Comparison of ENCODE assay signal across 9 mouse cellular contexts in genomic region chr11:89381782-89382633, GRCm38 (mm10).
A peak's percentile ranks its signal among the peaks of the same experiment; 100 is the strongest.
DNase-seq lines count a peak whose midpoint lies in the region; ATAC-seq lines count a peak whose summit lies in the region.
"Had no signal": no experiment of that assay in that cellular context is flagged by ENCODE, and none has a peak within 500 bp of the region (broad histone marks: within the 10 kb centered on the region; RNA-seq: fewer than 3 reads in every experiment).

No protein-coding gene starts in this region.

- H3K27me3 ChIP-seq in heart, embryonic 13.5 days (replicated peaks): no peaks in the 10 kb centered on the region
- no peaks in the 10 kb centered on the region for H3K27me3 ChIP-seq in forebrain, embryonic 11.5 days (ENCODE audit: control insufficient read depth, insufficient read depth, low read length)
- H3K27me3 ChIP-seq in neural tube, embryonic 14.5 days (ENCODE audit: control insufficient read depth, insufficient read depth, low read length): no peaks in the 10 kb centered on the region

- H3K4me3 ChIP-seq in heart, embryonic 13.5 days: no peak overlapping the region
- H3K4me3 ChIP-seq in forebrain, embryonic 11.5 days (ENCODE audit: low read depth, low read length): no peak overlapping the region
- H3K4me3 ChIP-seq in neural tube, embryonic 14.5 days (ENCODE audit: low read depth, low read length): no peak overlapping the region
- H3K4me3 ChIP-seq: left cerebral cortex, adult 2 months had no signal

- DNase-seq in heart, adult 18-20 months: no peak
- peak; percentile 71 for DNase-seq in forebrain, embryonic 11.5 days (ENCODE audit: low spot score)
- peak; percentile 8 to 38 for DNase-seq in layer of hippocampus, adult 8-10 months (ENCODE audit: low spot score in 2 of 2)
- DNase-seq in spleen, postnatal 36 days (ENCODE audit: low spot score in 2 of 2): no peak
- DNase-seq in kidney, adult 18-20 months: no peak
- DNase-seq in gastrocnemius, postnatal 36 days: no peak

- H3K27ac ChIP-seq in heart, embryonic 13.5 days (replicated peaks): peak overlapping the region; percentile 90
- H3K27ac ChIP-seq in forebrain, embryonic 11.5 days (ENCODE audit: low read depth, low read length): peak overlapping the region; percentile 51
- H3K27ac ChIP-seq in neural tube, embryonic 14.5 days (ENCODE audit: low read depth, low read length): 0 out of 2 replicates have a peak overlapping the region, but pooled peaks have one; percentile 34
- H3K27ac ChIP-seq: left cerebral cortex, adult 2 months had no signal

- peak overlapping the region; percentile 43 for H3K4me2 ChIP-seq in heart, embryonic 13.5 days
- H3K4me2 ChIP-seq in forebrain, embryonic 11.5 days (ENCODE audit: low read depth, low read length, severe bottlenecking): peak overlapping the region; percentile 9; the same call in 1 of the 2 replicates
- H3K4me2 ChIP-seq in neural tube, embryonic 14.5 days (ENCODE audit: low read depth, low read length): no peak overlapping the region

- H3K36me3 ChIP-seq in heart, embryonic 13.5 days: no peaks in the 10 kb centered on the region
- H3K36me3 ChIP-seq in forebrain, embryonic 11.5 days (ENCODE audit: control insufficient read depth, insufficient read depth, low read length): no peaks in the 10 kb centered on the region
- no peaks in the 10 kb centered on the region for H3K36me3 ChIP-seq in neural tube, embryonic 14.5 days (ENCODE audit: control insufficient read depth, insufficient read depth, low read length)

- H3K9ac ChIP-seq in heart, embryonic 13.5 days: peak overlapping the region; percentile 58
- H3K9ac ChIP-seq in forebrain, embryonic 11.5 days (ENCODE audit: low read length): no peak overlapping the region
- no peak overlapping the region for H3K9ac ChIP-seq in neural tube, embryonic 14.5 days (replicated peaks; ENCODE audit: low read depth, low read length)

- H3K4me1 ChIP-seq in heart, embryonic 13.5 days: peaks cover 37% of the 10 kb centered on the region
- H3K4me1 ChIP-seq in forebrain, embryonic 11.5 days (replicated peaks; ENCODE audit: control insufficient read depth, insufficient read depth, low read length): peaks cover 8% of the 10 kb centered on the region; the same call in 1 of the 2 replicates
- H3K4me1 ChIP-seq in neural tube, embryonic 14.5 days (ENCODE audit: control insufficient read depth, insufficient read depth, low read length): no peaks in the 10 kb centered on the region

- peak; percentile 69; the same call in 1 of the 2 replicates for ATAC-seq in heart, embryonic 13.5 days (ENCODE audit: extremely low read depth, insufficient number of reproducible peaks, low FRiP score, low TSS enrichment)
- ATAC-seq in forebrain, embryonic 11.5 days (replicated peaks; ENCODE audit: low FRiP score): peak; percentile 84
- peak; percentile 92; the same call in 1 of the 2 replicates for ATAC-seq in neural tube, embryonic 14.5 days (ENCODE audit: low read depth)

- 5% methylated on average over 8 of the region's 8 CpGs for whole genome bisulfite sequencing in heart, embryonic 13.5 days
- 8% methylated on average over 8 of the region's 8 CpGs for WGBS in forebrain, embryonic 11.5 days
- 24% methylated on average over 8 of the region's 8 CpGs for WGBS in neural tube, embryonic 14.5 days

- intact Hi-C loops in gastrocnemius, postnatal 36 days (cut with DNase I): no loop called here

- no peaks in the 10 kb centered on the region for H3K9me3 ChIP-seq in heart, embryonic 13.5 days
- no peaks in the 10 kb centered on the region for H3K9me3 ChIP-seq in forebrain, embryonic 11.5 days (ENCODE audit: control insufficient read depth, low read length)
- no peaks in the 10 kb centered on the region for H3K9me3 ChIP-seq in neural tube, embryonic 14.5 days (ENCODE audit: control insufficient read depth, low read length)

Comparison
In these comparisons a context has a peak if more than half of its experiments do, and no peak if none do; other contexts are left out.
1. H3K27ac ChIP-seq: peak in every context shown above with its lines; median percentile 90 in heart, embryonic 13.5 days; 51 in forebrain, embryonic 11.5 days; 34 in neural tube, embryonic 14.5 days.
2. DNase-seq: peak in forebrain, embryonic 11.5 days (single experiment) and layer of hippocampus, adult 8-10 months (2 of 2); none in heart, adult 18-20 months (0 of 2), spleen, postnatal 36 days (0 of 2), kidney, adult 18-20 months (single experiment) and gastrocnemius, postnatal 36 days (0 of 2).
3. Peak in every context shown above with its lines, with median percentiles within 50 percentile points of each other: ATAC-seq.